ENCODE assay signal across 29 mouse cellular contexts in genomic region chr1:151293311-151294050, GRCm38 (mm10). TPM values are rescaled to one million over a fixed set of nuclear protein-coding genes. Genes with fewer than 3 reads are reported as not detected.
DNase-seq lines count a peak whose midpoint lies in the region; ATAC-seq and TF ChIP-seq lines count a peak whose summit lies in the region.
"Had no signal": no experiment of that assay in that cellular context is flagged by ENCODE, and none has a peak within 500 bp of the region (broad histone marks: within the 10 kb centered on the region; RNA-seq: fewer than 3 reads in every experiment).

No protein-coding gene starts in this region.

- H3K27me3 ChIP-seq in liver, adult 2 months (ENCODE audit: control insufficient read depth, insufficient read depth, low read length): no peaks in the 10 kb centered on the region
- no peaks in the 10 kb centered on the region for H3K27me3 ChIP-seq in liver, embryonic 12.5 days (replicated peaks)
- H3K27me3 ChIP-seq in stomach, postnatal 0 days (ENCODE audit: control insufficient read depth, insufficient read depth, low read length): no peaks in the 10 kb centered on the region
- H3K27me3 ChIP-seq in hindbrain, embryonic 12.5 days: no peaks in the 10 kb centered on the region
- H3K27me3 ChIP-seq: embryonic facial prominence, embryonic 12.5 days; embryonic facial prominence, embryonic 15.5 days; hindbrain, embryonic 13.5 days; Patski had no signal

- no peak overlapping the region for H3K4me3 ChIP-seq in liver, adult 2 months (ENCODE audit: insufficient read depth, low read depth, low read length)
- H3K4me3 ChIP-seq in liver, embryonic 12.5 days: no peak overlapping the region
- H3K4me3 ChIP-seq in stomach, postnatal 0 days (ENCODE audit: low read depth, low read length): no peak overlapping the region
- H3K4me3 ChIP-seq in hindbrain, embryonic 12.5 days: no peak overlapping the region
- H3K4me3 ChIP-seq: embryonic facial prominence, embryonic 12.5 days; embryonic facial prominence, embryonic 15.5 days; gastrocnemius, adult 2 months; hindbrain, embryonic 13.5 days had no signal

- TF ChIP-seq POLR2A in liver, adult 2 months (IDR thresholded peaks at IDR 0.05; ENCODE audit: extremely low read depth, insufficient read depth, low read length): no peak

- no peaks in the 10 kb centered on the region for H3K9me3 ChIP-seq in liver, embryonic 12.5 days (replicated peaks)
- no peaks in the 10 kb centered on the region for H3K9me3 ChIP-seq in stomach, postnatal 0 days (ENCODE audit: control insufficient read depth, low read length)
- no peaks in the 10 kb centered on the region for H3K9me3 ChIP-seq in hindbrain, embryonic 12.5 days (replicated peaks)
- H3K9me3 ChIP-seq: embryonic facial prominence, embryonic 12.5 days; embryonic facial prominence, embryonic 15.5 days; hindbrain, embryonic 13.5 days had no signal

- WGBS in liver, adult 2 months: 70% methylated on average over 9 of the region's 9 CpGs
- WGBS in liver, embryonic 12.5 days (ENCODE audit: insufficient replicate concordance): 68% methylated on average over 9 of the region's 9 CpGs
- WGBS in stomach, postnatal 0 days: 66% methylated on average over 9 of the region's 9 CpGs
- 71% methylated on average over 9 of the region's 9 CpGs for WGBS in hindbrain, embryonic 12.5 days

- H3K9ac ChIP-seq in liver, adult 2 months (ENCODE audit: low read depth, low read length): no peak overlapping the region
- H3K9ac ChIP-seq in liver, embryonic 12.5 days: no peak overlapping the region
- no peak overlapping the region for H3K9ac ChIP-seq in stomach, postnatal 0 days (ENCODE audit: low read length)
- H3K9ac ChIP-seq in hindbrain, embryonic 12.5 days: no peak overlapping the region
- H3K9ac ChIP-seq: embryonic facial prominence, embryonic 12.5 days; embryonic facial prominence, embryonic 15.5 days; hindbrain, embryonic 13.5 days had no signal

- H3K36me3 ChIP-seq in liver, adult 2 months (ENCODE audit: control insufficient read depth, insufficient read depth, low read length): no peaks in the 10 kb centered on the region
- H3K36me3 ChIP-seq in liver, embryonic 12.5 days: no peaks in the 10 kb centered on the region
- H3K36me3 ChIP-seq in stomach, postnatal 0 days (ENCODE audit: control insufficient read depth, insufficient read depth, low read length): no peaks in the 10 kb centered on the region
- no peaks in the 10 kb centered on the region for H3K36me3 ChIP-seq in hindbrain, embryonic 12.5 days
- H3K36me3 ChIP-seq: embryonic facial prominence, embryonic 12.5 days; embryonic facial prominence, embryonic 15.5 days; hindbrain, embryonic 13.5 days had no signal

- no peak overlapping the region for H3K4me2 ChIP-seq in liver, embryonic 12.5 days
- H3K4me2 ChIP-seq in stomach, postnatal 0 days (replicated peaks; ENCODE audit: low read depth): no peak overlapping the region
- no peak overlapping the region for H3K4me2 ChIP-seq in hindbrain, embryonic 12.5 days (replicated peaks)
- H3K4me2 ChIP-seq: embryonic facial prominence, embryonic 12.5 days; embryonic facial prominence, embryonic 15.5 days; heart, embryonic 11.5 days; hindbrain, embryonic 13.5 days had no signal

- H3K79me2 ChIP-seq in liver, adult 2 months (ENCODE audit: control insufficient read depth, insufficient read depth, low read length): no peaks in the 10 kb centered on the region

- no peak for TF ChIP-seq CTCF in liver, adult 2 months (IDR thresholded peaks at IDR 0.05; ENCODE audit: low read depth, low read length)
- TF ChIP-seq CTCF in stomach, postnatal 0 days (IDR thresholded peaks at IDR 0.05; ENCODE audit: low read depth): no peak

- no peak for ATAC-seq in liver, embryonic 12.5 days
- ATAC-seq in stomach, postnatal 0 days (ENCODE audit: low FRiP score, low TSS enrichment): no peak
- ATAC-seq in hindbrain, embryonic 12.5 days (ENCODE audit: low FRiP score): no peak
- ATAC-seq: activated CD4-positive, CD25-positive, alpha-beta regulatory T cell, adult 4 months; forebrain, embryonic 14.5 days; hindbrain, embryonic 16.5 days; inflammation-experienced regulatory T-cells, adult 6 months; intestine, embryonic 16.5 days; Patski had no signal

- no peak overlapping the region for H3K27ac ChIP-seq in liver, adult 2 months (replicated peaks; ENCODE audit: insufficient read depth, low read depth, low read length)
- no peak overlapping the region for H3K27ac ChIP-seq in liver, embryonic 12.5 days
- H3K27ac ChIP-seq in stomach, postnatal 0 days (replicated peaks): no peak overlapping the region
- H3K27ac ChIP-seq in hindbrain, embryonic 12.5 days: no peak overlapping the region
- H3K27ac ChIP-seq: embryonic facial prominence, embryonic 12.5 days; embryonic facial prominence, embryonic 15.5 days; gastrocnemius, adult 2 months; hindbrain, embryonic 13.5 days had no signal

- no peak for TF ChIP-seq EP300 in stomach, postnatal 0 days (optimal IDR thresholded peaks at IDR 0.05)

- H3K4me1 ChIP-seq in liver, adult 2 months (ENCODE audit: control insufficient read depth, insufficient read depth, low read length): peaks cover 8% of the 10 kb centered on the region
- 0 out of 2 replicates have a peak, but pooled peaks cover 2% of the 10 kb centered on the region for H3K4me1 ChIP-seq in liver, embryonic 12.5 days
- no peaks in the 10 kb centered on the region for H3K4me1 ChIP-seq in stomach, postnatal 0 days (replicated peaks; ENCODE audit: control insufficient read depth, insufficient read depth)
- H3K4me1 ChIP-seq in hindbrain, embryonic 12.5 days: no peaks in the 10 kb centered on the region
- H3K4me1 ChIP-seq: embryonic facial prominence, embryonic 12.5 days; embryonic facial prominence, embryonic 15.5 days; hindbrain, embryonic 13.5 days had no signal

- DNase-seq in liver, adult 2 months (ENCODE audit: extremely low read depth, low read depth, low spot score): peak; percentile 54
- DNase-seq in ES-CJ7 (ENCODE audit: low read depth, low spot score) (peak; percentile 63), R1 (ENCODE audit: low read depth, low spot score) (peak; percentile 59)
- peak; percentile 4 for DNase-seq in stomach, postnatal 0 days (ENCODE audit: low spot score)
- DNase-seq in kidney, postnatal 4 days: no peak
- no peak for DNase-seq in adrenal gland, postnatal 14 days
- DNase-seq: adrenal gland, adult 8-10 months; adrenal gland, postnatal 36 days; B cell, adult 2 months; cerebellum, adult 11 months; cerebellum, adult 2 months; cerebellum, adult 9-11 months; cerebellum, postnatal 25 days; gastrocnemius, adult 2 months; gastrocnemius, postnatal 14 days; heart, adult 11 months; kidney, adult 18-20 months had no signal

RNA-seq across cellular contexts. Expression of gene Ivns1abp, which starts 50.8 kb away (rescaled TPM):
- 105 and 111 TPM in 2 replicates for total RNA-seq in liver, adult 2 months (2014; rRNA removed)
- polyA plus RNA-seq in liver, adult 2 months (2012; rRNA removed): 11.4 and 16.7 TPM in 2 replicates
- 140 and 141 TPM in 2 replicates for polyA plus RNA-seq in liver, embryonic 12.5 days (2016; fragmentation: Nextera tagmentation; extraction: Ambion mirVana)
- polyA plus RNA-seq in stomach, postnatal 0 days (2015; fragmentation: Nextera tagmentation; extraction: Ambion mirVana): 92.8 and 97.5 TPM in 2 replicates
- polyA plus RNA-seq in hindbrain, embryonic 12.5 days (2016; fragmentation: Nextera tagmentation; extraction: Ambion mirVana): 325 and 337 TPM in 2 replicates
- total RNA-seq in adrenal gland, postnatal 14 days (2021): 200 and 309 TPM in 2 replicates

Comparison
In these comparisons a context has a peak if more than half of its experiments do, and no peak if none do; other contexts are left out.
1. DNase-seq: peak in liver, adult 2 months (single experiment), ES-CJ7 (single experiment), R1 (single experiment) and stomach, postnatal 0 days (single experiment); none in kidney, postnatal 4 days (0 of 2) and adrenal gland, postnatal 14 days (single experiment).